Mouse (Mus musculus) midbrain, postnatal 0 days (tissue): ENCODE data around the gene Nxnl2. TPM values are rescaled to one million over a fixed set of nuclear protein-coding genes. Genes with fewer than 3 reads are reported as not detected.
"Not testable (repeated sequence)": the region's sequence is repeated elsewhere in the genome, so short reads cannot be mapped to it uniquely, and the experiment has no call there.

Experiments
- ATAC-seq: fragments of 200-750 bp; cut with Nextera tagmentation; 2 replicates; pipeline ENCODE4 v1.8.0; 2017; ENCODE audit warnings: moderate number of reproducible peaks, mild to moderate bottlenecking, moderate TSS enrichment, moderate library complexity; ENCODE audit not compliant: low FRiP score
- DNase-seq: peaks from one replicate; pipeline ENCODE4 v3.0.0-alpha.2; 2015; ENCODE audit warnings: low spot score
- H3K27ac ChIP-seq: fragments of 300-500 bp; sonication (generic); 2 replicates; pipeline ENCODE4 v1.5.1; 2014; ENCODE audit warnings: low read depth, mild to moderate bottlenecking, low read length, mixed read lengths
- H3K27me3 ChIP-seq: fragments of 300-500 bp; sonication (generic); 2 replicates; pipeline ENCODE4 v1.6.1; 2014; ENCODE audit warnings: low read length, control low read depth, mixed read lengths; ENCODE audit not compliant: insufficient read depth
- H3K36me3 ChIP-seq: fragments of 300-500 bp; sonication (generic); 2 replicates; pipeline ENCODE4 v1.6.1; 2014; ENCODE audit warnings: low read length, control low read depth, mixed read lengths; ENCODE audit not compliant: insufficient read depth
- H3K4me1 ChIP-seq: fragments of 300-500 bp; sonication (generic); 2 replicates; pipeline ENCODE4 v1.6.1; 2014; ENCODE audit warnings: mild to moderate bottlenecking, control low read depth, antibody characterized with exemption, low read length, mixed read lengths; ENCODE audit not compliant: insufficient read depth
- H3K4me2 ChIP-seq: fragments of 300-500 bp; sonication (generic); 2 replicates; pipeline ENCODE4 v1.6.1; 2014; ENCODE audit warnings: low read depth, mild to moderate bottlenecking, low read length, mixed read lengths; ENCODE audit not compliant: poor library complexity, severe bottlenecking
- H3K4me3 ChIP-seq: fragments of 300-500 bp; sonication (generic); 2 replicates; pipeline ENCODE4 v1.5.1; 2014; ENCODE audit warnings: low read depth, mild to moderate bottlenecking, low read length, moderate library complexity
- H3K9ac ChIP-seq: fragments of 300-500 bp; sonication (generic); replicated peaks from 2 replicates; pipeline ENCODE4 v1.6.1; 2014; ENCODE audit warnings: mild to moderate bottlenecking, low read length, moderate library complexity, mixed read lengths; ENCODE audit not compliant: poor library complexity, severe bottlenecking
- H3K9me3 ChIP-seq: fragments of 300-500 bp; sonication (generic); 2 replicates; pipeline ENCODE4 v1.6.1; 2016; ENCODE audit warnings: low read length, control low read depth
- CTCF ChIP-seq: IDR thresholded peaks from 2 replicates; pipeline ENCODE4 v1.5.1; 2016; ENCODE audit warnings: antibody characterized with exemption, mild to moderate bottlenecking
- WGBS: fragments of 180-500 bp; shearing (Covaris S2); extraction: QIAGEN DNeasy Blood & Tissue Kit; methylation state at CpG from one replicate; pipeline ENCODE4 v1.1.7; 2014; 5-methylcytosine and 5-hydroxymethylcytosine counted together
- polyA plus RNA-seq: library from polyadenylated mRNA; unstranded; fragments of >200 nt; fragmentation: Nextera tagmentation; extraction: Ambion mirVana; gene quantifications from 2 replicates; pipeline ENCODE4 v1.2.1, GENCODE M21; 2015
- total RNA-seq: library from RNA; depleted of rRNA; stranded (reverse); fragments of >200 nt; gene quantifications from 2 replicates; pipeline ENCODE4 v1.2.3, GENCODE M21; 2014

Gene Nxnl2
- total and polyA plus RNA-seq, 2 experiments from 2014 or later = 6.7 to 9.3 TPM

DNA sequence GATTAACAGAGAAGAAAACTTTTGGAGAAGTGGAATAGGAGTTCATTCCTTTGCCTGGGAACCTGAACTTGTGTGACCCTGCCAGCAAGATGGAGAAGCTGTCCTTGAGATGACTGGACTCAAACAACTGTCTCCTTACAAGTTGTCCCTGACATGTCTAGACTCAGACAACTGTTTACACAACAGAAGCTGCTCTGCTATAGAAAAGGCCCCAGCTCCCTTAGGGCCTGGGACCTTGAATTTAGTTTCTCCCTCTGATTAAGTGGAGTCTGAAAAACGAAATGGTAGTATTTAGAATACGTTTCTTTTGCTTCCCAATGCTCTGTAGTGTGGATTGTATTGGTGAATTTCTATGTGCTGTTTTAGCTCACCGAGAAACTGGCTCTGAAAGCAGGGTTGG lies 14.1 kb downstream of the Nxnl2 start:
- Histone ChIP-seq H3K9ac (no peak overlapping the region), H3K27ac (no peak overlapping the region), H3K4me2 (no peak overlapping the region), H3K9me3 (no peaks in the 10 kb centered on the region), H3K4me3 (no peak overlapping the region), H3K27me3 (no peaks in the 10 kb centered on the region), H3K36me3 (no peaks in the 10 kb centered on the region), H3K4me1 (no peaks in the 10 kb centered on the region)
- 81% methylated on average over 3 of the region's 3 CpGs for WGBS
- TF ChIP-seq CTCF = no peak
- ATAC-seq = no peak
- DNase-seq = no peak

DNA sequence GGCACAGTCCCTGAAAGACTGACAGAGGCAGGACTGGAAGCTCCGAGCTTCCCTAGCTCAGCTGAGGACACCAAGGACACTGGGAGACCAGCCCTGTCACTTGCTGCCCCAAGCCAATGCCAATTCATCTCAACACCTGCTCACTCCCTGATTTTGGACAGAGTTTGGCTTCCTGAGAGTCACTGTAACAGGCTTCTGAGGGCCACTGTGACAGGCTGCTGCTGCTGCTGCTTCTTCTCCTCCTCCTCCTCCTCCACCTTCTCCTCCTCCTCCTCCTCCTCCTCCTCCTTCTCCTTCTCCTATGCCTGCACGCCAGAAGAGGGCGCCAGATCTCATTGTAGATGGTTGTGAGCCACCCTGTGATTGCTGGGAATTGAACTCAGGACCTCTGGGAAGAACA lies 19.5 kb downstream of the Nxnl2 start:
- no peaks in the 10 kb centered on the region for H3K9me3 ChIP-seq
- no peaks in the 10 kb centered on the region for H3K36me3 ChIP-seq
- DNase-seq = no peak
- ATAC-seq = no peak
- no peak overlapping the region for H3K4me2 ChIP-seq
- no peak for TF ChIP-seq CTCF
- H3K9ac ChIP-seq = no peak overlapping the region
- H3K27me3 ChIP-seq = no peaks in the 10 kb centered on the region
- H3K4me1 ChIP-seq = no peaks in the 10 kb centered on the region
- no peak overlapping the region for H3K4me3 ChIP-seq
- 63% methylated on average over 3 of the region's 3 CpGs for WGBS
- no peak overlapping the region for H3K27ac ChIP-seq

DNA sequence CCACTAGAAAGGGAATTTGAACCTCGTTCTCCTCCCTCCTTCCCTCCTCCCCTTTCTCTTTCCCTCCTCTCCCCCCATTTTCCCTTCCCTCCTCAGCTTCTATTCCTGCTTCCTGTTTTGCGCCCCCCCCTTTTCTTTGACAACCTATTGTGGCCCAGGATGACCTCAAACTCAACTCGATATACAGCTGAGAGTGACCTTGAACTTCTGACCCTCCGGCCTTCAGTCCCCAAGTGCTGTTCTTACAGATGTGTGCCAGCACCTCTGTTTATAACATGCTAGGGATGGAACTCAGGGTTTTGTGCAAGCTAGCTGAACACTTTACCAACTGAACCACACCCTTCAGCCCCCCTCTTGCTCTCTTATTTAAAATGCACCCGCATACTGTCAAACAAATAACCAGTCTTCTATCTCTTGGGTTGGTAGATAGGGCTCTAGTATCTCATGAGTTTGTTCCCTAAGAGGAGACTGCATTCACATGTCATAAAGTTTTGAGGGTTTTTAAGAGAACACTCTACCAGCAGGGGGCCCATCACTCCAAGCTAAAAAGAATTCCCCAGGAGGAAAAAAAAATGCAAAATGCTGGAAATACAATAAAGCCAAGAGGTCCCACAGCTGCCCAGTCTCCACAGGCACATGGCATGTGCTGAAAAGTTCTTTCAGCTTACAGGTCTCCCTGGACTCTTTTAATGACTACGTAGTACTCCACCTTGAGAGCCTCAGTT lies 20.8 kb downstream of the Nxnl2 start:
- Histone ChIP-seq H3K27me3 (no peaks in the 10 kb centered on the region), H3K27ac (no peak overlapping the region), H3K4me2 (no peak overlapping the region), H3K9me3 (no peaks in the 10 kb centered on the region), H3K9ac (no peak overlapping the region), H3K36me3 (no peaks in the 10 kb centered on the region), H3K4me3 (no peak overlapping the region), H3K4me1 (no peaks in the 10 kb centered on the region)
- DNase-seq (no peak), ATAC-seq (no peak)
- TF ChIP-seq CTCF = peak; percentile 36; the same call in 1 of the 2 replicates
- WGBS = 88% methylated on average over 6 of the region's 6 CpGs

DNA sequence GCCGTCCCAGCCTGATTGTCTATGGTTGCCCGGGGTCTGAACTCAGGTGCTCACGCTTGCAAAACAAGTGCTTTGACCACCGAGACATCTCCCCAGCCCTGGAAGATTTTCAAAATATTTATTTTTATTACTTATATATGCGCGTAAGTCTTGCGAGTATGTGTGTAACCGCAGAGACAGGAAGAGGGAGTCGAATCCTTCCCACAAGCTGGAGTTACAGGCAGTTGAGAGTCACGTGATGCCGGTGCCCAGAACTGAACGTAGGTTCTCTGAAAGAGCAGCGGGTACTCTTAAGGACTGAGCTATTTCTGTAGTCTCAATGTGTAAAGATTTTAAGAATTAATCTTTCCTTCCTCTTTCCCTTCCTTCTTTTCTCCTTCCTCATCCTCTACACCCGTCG lies 23.1 kb downstream of the Nxnl2 start:
- Histone ChIP-seq H3K4me3 (no peak overlapping the region), H3K4me1 (no peaks in the 10 kb centered on the region), H3K27me3 (no peaks in the 10 kb centered on the region), H3K9ac (no peak overlapping the region), H3K4me2 (no peak overlapping the region), H3K27ac (no peak overlapping the region), H3K36me3 (no peaks in the 10 kb centered on the region), H3K9me3 (no peaks in the 10 kb centered on the region)
- ATAC-seq (no peak), DNase-seq (no peak)
- WGBS = 91% methylated on average over 15 of the region's 15 CpGs
- no peak for TF ChIP-seq CTCF

DNA sequence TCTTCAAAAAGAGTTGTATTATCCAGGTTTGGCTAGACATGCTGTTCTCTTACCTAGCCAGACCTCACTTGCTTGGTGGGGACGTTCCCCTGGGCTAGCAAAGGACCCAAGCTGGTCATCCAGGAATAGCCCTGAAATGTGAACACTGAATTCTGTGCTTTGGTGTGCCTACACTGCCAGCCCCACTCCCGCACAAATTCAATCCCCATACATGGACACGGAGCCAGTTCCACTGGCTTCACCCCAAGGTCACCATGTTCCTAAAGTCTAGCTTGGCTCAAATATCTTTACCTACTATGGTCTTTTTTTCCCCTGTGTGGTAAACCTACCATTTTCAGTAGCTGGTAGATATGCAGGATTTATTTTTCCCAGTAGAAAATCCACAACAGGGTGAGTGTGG lies 26.9 kb downstream of the Nxnl2 start:
- DNase-seq (no peak), ATAC-seq (no peak)
- Histone ChIP-seq H3K27ac (no peak overlapping the region), H3K4me2 (no peak overlapping the region), H3K9ac (no peak overlapping the region), H3K27me3 (no peaks in the 10 kb centered on the region), H3K36me3 (no peaks in the 10 kb centered on the region), H3K4me3 (no peak overlapping the region), H3K9me3 (no peaks in the 10 kb centered on the region), H3K4me1 (no peaks in the 10 kb centered on the region)
- TF ChIP-seq CTCF = no peak
- WGBS = 93% methylated on average over 3 of the region's 3 CpGs

DNA sequence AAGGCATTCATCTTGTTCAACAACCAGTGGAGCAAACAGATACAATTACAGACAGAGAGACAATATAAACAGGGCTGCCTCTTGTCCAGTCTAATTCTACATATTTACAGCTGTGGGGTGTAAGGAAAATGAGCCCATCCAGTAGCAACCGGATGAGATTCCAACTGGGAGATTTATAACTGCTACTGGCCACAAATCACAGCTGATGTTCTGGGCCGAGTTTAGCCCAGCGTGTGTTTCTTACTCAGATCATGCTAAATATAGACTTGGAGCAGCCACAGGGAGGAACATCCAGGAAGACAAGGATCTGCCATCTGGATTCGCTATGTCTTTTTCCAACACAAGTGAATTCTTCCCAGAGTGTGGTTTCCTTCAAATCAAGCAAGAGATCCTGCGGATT lies 27.4 kb downstream of the Nxnl2 start:
- no peak for TF ChIP-seq CTCF
- Histone ChIP-seq H3K27me3 (no peaks in the 10 kb centered on the region), H3K4me1 (no peaks in the 10 kb centered on the region), H3K4me3 (no peak overlapping the region), H3K4me2 (no peak overlapping the region), H3K9ac (no peak overlapping the region), H3K27ac (no peak overlapping the region), H3K9me3 (no peaks in the 10 kb centered on the region), H3K36me3 (no peaks in the 10 kb centered on the region)
- DNase-seq (peak; percentile 21), ATAC-seq (no peak)
- WGBS = 76% methylated on average over 5 of the region's 5 CpGs

DNA sequence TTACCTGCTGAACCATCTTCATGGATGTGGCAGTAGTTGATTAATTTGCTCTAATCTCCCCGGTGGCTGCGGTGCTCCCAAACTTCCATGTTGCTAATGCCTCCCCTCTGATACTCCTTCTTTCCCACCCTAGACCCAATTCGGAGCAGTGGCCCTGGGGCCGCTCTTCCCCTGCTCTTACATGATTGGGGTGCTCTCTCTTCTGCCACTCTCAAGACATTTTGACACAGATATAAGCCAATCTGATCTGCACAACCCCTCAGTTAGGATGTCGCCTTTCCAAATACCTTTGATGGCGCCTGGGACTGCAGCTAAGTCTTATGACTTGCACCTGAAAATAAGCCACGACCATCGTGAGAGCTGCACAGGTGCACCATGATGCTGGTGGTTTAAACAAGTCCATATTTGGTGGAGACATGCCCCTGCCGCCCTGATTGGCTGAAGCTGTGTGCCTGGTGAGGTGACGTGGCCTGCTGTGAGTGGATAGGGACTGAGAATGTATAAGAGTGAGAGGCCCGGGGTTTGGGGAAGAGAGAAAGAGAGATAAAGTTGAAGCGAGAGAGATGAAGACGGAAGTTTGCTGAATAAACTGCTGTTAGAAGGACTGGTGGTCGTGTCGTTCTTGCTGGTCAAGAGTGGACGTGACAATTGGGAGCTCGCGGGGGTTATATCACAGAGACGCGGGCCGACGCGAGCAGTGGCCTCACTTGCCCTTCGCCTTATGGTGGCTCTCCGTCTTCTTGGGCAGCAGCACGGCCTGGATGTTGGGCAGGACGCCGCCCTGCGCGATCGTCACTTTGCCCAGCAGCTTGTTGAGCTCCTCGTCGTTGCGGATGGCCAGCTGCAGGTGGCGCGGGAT lies 31.4 kb downstream of the Nxnl2 start:
- ATAC-seq = peak; percentile 36; the same call in 1 of the 2 replicates
- not testable (repeated sequence) for H3K9me3 ChIP-seq, DNase-seq, H3K9ac ChIP-seq, H3K4me1 ChIP-seq, H3K27me3 ChIP-seq, H3K36me3 ChIP-seq, H3K27ac ChIP-seq
- WGBS = 43% methylated on average over 24 of the region's 36 CpGs
- H3K4me2 ChIP-seq = peak overlapping the region; percentile 44
- H3K4me3 ChIP-seq = peak overlapping the region; percentile 28; the same call in 1 of the 2 replicates
